Mouse (Mus musculus) MN1 (cell line): ENCODE results near the gene R3hdm2.

Source experiments
- DNase-seq: peaks from one replicate; pipeline ENCODE4 v3.0.0-alpha.2; 2016; ENCODE audit warnings: low spot score

Gene R3hdm2

GRCm38 (mm10) chr10:127380251-127380691, at the start of gene R3hdm2:
R3hdm2 (plus strand) TSS chr10:127380327.
- peak; percentile 98 for DNase-seq

- no peak for DNase-seq
Observed at GRCm38 (mm10) chr10:127332211-127332874, 47.8 kb upstream of the R3hdm2 start.

- no peak for DNase-seq
Observed at GRCm38 (mm10) chr10:127333152-127333551, 47.0 kb upstream of the R3hdm2 start.

- no peak for DNase-seq
Observed at GRCm38 (mm10) chr10:127335271-127335670, 44.9 kb upstream of the R3hdm2 start.

GRCm38 (mm10) chr10:127336952-127337351, 43.2 kb upstream of the R3hdm2 start:
- no peak for DNase-seq

GRCm38 (mm10) chr10:127337536-127338099, 42.5 kb upstream of the R3hdm2 start:
- DNase-seq, result no peak

- DNase-seq, result peak; percentile 99
Observed at GRCm38 (mm10) chr10:127338930-127339682, 41.0 kb upstream of the R3hdm2 start.

GRCm38 (mm10) chr10:127339683-127340576, 40.2 kb upstream of the R3hdm2 start:
- DNase-seq, result peak; percentile 54

GRCm38 (mm10) chr10:127340577-127341359, 39.4 kb upstream of the R3hdm2 start:
- DNase-seq, result peak; percentile 42

GRCm38 (mm10) chr10:127341360-127341690, 38.8 kb upstream of the R3hdm2 start:
- no peak for DNase-seq

- peak; percentile 96 for DNase-seq
Observed at GRCm38 (mm10) chr10:127341891-127342639, 38.1 kb upstream of the R3hdm2 start, which contains the start of gene Gli1. Gli1 (minus strand) TSS chr10:127341974.

- DNase-seq, result no peak
Observed at GRCm38 (mm10) chr10:127343029-127343428, 37.1 kb upstream of the R3hdm2 start.

- DNase-seq, result no peak
Observed at GRCm38 (mm10) chr10:127346173-127346572, 34.0 kb upstream of the R3hdm2 start.

- DNase-seq, result no peak
Observed at GRCm38 (mm10) chr10:127348957-127349356, 31.2 kb upstream of the R3hdm2 start.

GRCm38 (mm10) chr10:127349810-127350209, 30.3 kb upstream of the R3hdm2 start:
- no peak for DNase-seq

GRCm38 (mm10) chr10:127350594-127351284, 29.4 kb upstream of the R3hdm2 start:
- DNase-seq, result peak; percentile 90

- no peak for DNase-seq
Observed at GRCm38 (mm10) chr10:127351285-127351595, 28.9 kb upstream of the R3hdm2 start.

GRCm38 (mm10) chr10:127351719-127352118, 28.4 kb upstream of the R3hdm2 start:
- peak; percentile 60 for DNase-seq

- no peak for DNase-seq
Observed at GRCm38 (mm10) chr10:127352187-127352586, 27.9 kb upstream of the R3hdm2 start.

GRCm38 (mm10) chr10:127352766-127353165, 27.4 kb upstream of the R3hdm2 start:
- no peak for DNase-seq
